Mouse (Mus musculus) small intestine, adult 2 months (tissue): ENCODE results near the gene Ak1. TPM values are rescaled to one million over a fixed set of nuclear protein-coding genes. Genes with fewer than 3 reads are reported as not detected.

ENCODE experiments used
- H3K27ac ChIP-seq: fragments of 200-500 bp; 2 replicates; pipeline ENCODE4 v1.5.1; 2012; ENCODE audit warnings: low read depth, low read length, control low read depth, inconsistent platforms; ENCODE audit not compliant: insufficient read depth
- H3K27me3 ChIP-seq: fragments of 200-500 bp; 2 replicates; pipeline ENCODE4 v1.6.1; 2012; ENCODE audit warnings: mild to moderate bottlenecking, moderate library complexity, low read length, inconsistent platforms; ENCODE audit not compliant: control insufficient read depth, insufficient read depth
- H3K36me3 ChIP-seq: fragments of 200-500 bp; 2 replicates; pipeline ENCODE4 v1.6.1; 2012; ENCODE audit warnings: mild to moderate bottlenecking, low read length, control low read depth, inconsistent platforms; ENCODE audit not compliant: control insufficient read depth, insufficient read depth
- H3K4me1 ChIP-seq: fragments of 200-500 bp; 2 replicates; pipeline ENCODE4 v1.6.1; 2012; ENCODE audit warnings: low read length, inconsistent platforms, mixed read lengths; ENCODE audit not compliant: control insufficient read depth, insufficient read depth, insufficient read length
- H3K4me3 ChIP-seq: fragments of 200-500 bp; 2 replicates; pipeline ENCODE4 v1.5.1; 2012; ENCODE audit warnings: low read depth, mild to moderate bottlenecking, control low read depth, inconsistent platforms, low read length, moderate library complexity
- CTCF ChIP-seq: fragments of 200-500 bp; IDR thresholded peaks from 2 replicates; pipeline ENCODE4 v1.5.1; 2012; ENCODE audit warnings: low read depth, mild to moderate bottlenecking, control low read depth, inconsistent platforms, low read length, moderate library complexity, mixed read lengths; ENCODE audit not compliant: insufficient replicate concordance, insufficient read length; ENCODE audit errors: extremely low read depth
- POLR2A ChIP-seq: fragments of 200-500 bp; IDR thresholded peaks from 2 replicates; pipeline ENCODE4 v1.6.1; 2012; ENCODE audit warnings: low read depth, mild to moderate bottlenecking, control low read depth, inconsistent platforms, low read length, moderate library complexity
- WGBS: fragments of 180-500 bp; shearing (Covaris S2); methylation state at CpG from one replicate; pipeline ENCODE4 v1.1.7; 2018; 5-methylcytosine and 5-hydroxymethylcytosine counted together
- polyA plus RNA-seq: library from polyadenylated mRNA; depleted of rRNA; stranded (reverse); fragments of >200 nt; gene quantifications from 2 replicates; pipeline ENCODE4 v1.2.3, GENCODE M21; 2012

Gene Ak1
- polyA plus RNA-seq, 1 experiment, result 3.4 TPM

GRCm38 (mm10) chr2:32655826-32656225 lies 34.3 kb downstream of the Ak1 start:
- Histone ChIP-seq H3K27me3 (no peaks in the 10 kb centered on the region), H3K4me1 (no peaks in the 10 kb centered on the region), H3K27ac (peak overlapping the region; percentile 64), H3K4me3 (no peak overlapping the region), H3K36me3 (no peaks in the 10 kb centered on the region)
- TF ChIP-seq CTCF (no peak), POLR2A (no peak)
- 66% methylated on average over 12 of the region's 12 CpGs for WGBS

GRCm38 (mm10) chr2:32658873-32659272 lies 37.3 kb downstream of the Ak1 start:
- 84% methylated on average over 2 of the region's 2 CpGs for WGBS
- Histone ChIP-seq H3K4me3 (no peak overlapping the region), H3K27me3 (no peaks in the 10 kb centered on the region), H3K36me3 (no peaks in the 10 kb centered on the region), H3K27ac (no peak overlapping the region), H3K4me1 (no peaks in the 10 kb centered on the region)
- TF ChIP-seq POLR2A (no peak), CTCF (no peak)

- TF ChIP-seq POLR2A (no peak), CTCF (no peak)
- 44% methylated on average over 7 of the region's 7 CpGs for WGBS
- Histone ChIP-seq H3K27ac (peak overlapping the region; percentile 18; the same call in 1 of the 2 replicates), H3K36me3 (no peaks in the 10 kb centered on the region), H3K27me3 (no peaks in the 10 kb centered on the region), H3K4me3 (no peak overlapping the region), H3K4me1 (no peaks in the 10 kb centered on the region)
Observed at GRCm38 (mm10) chr2:32661509-32662107, 40.0 kb downstream of the Ak1 start.

- no peaks in the 10 kb centered on the region for H3K36me3 ChIP-seq
- 0 out of 2 replicates have a peak overlapping the region, but pooled peaks have one; percentile 18 for H3K27ac ChIP-seq
- H3K4me3 ChIP-seq, result no peak overlapping the region
- no peaks in the 10 kb centered on the region for H3K27me3 ChIP-seq
- no peaks in the 10 kb centered on the region for H3K4me1 ChIP-seq
- whole genome bisulfite sequencing, result 62% methylated on average over 5 of the region's 5 CpGs
- no peak for TF ChIP-seq CTCF
- no peak for TF ChIP-seq POLR2A
Observed at GRCm38 (mm10) chr2:32662291-32662690, 40.7 kb downstream of the Ak1 start.

- no peak overlapping the region for H3K4me3 ChIP-seq
- no peak overlapping the region for H3K27ac ChIP-seq
- H3K36me3 ChIP-seq, result no peaks in the 10 kb centered on the region
- H3K4me1 ChIP-seq, result no peaks in the 10 kb centered on the region
- H3K27me3 ChIP-seq, result no peaks in the 10 kb centered on the region
- TF ChIP-seq POLR2A (no peak), CTCF (no peak)
- WGBS, result 85% methylated on average over 8 of the region's 8 CpGs
Observed at GRCm38 (mm10) chr2:32665345-32665744, 43.8 kb downstream of the Ak1 start.

GRCm38 (mm10) chr2:32665853-32666252 lies 44.3 kb downstream of the Ak1 start:
- no peak overlapping the region for H3K27ac ChIP-seq
- no peaks in the 10 kb centered on the region for H3K27me3 ChIP-seq
- no peaks in the 10 kb centered on the region for H3K36me3 ChIP-seq
- WGBS, result 59% methylated on average over 6 of the region's 6 CpGs
- H3K4me1 ChIP-seq, result no peaks in the 10 kb centered on the region
- H3K4me3 ChIP-seq, result no peak overlapping the region
- TF ChIP-seq POLR2A (no peak), CTCF (no peak)

- WGBS, result 60% methylated on average over 11 of the region's 11 CpGs
- H3K36me3 ChIP-seq, result no peaks in the 10 kb centered on the region
- H3K27me3 ChIP-seq, result no peaks in the 10 kb centered on the region
- no peak overlapping the region for H3K4me3 ChIP-seq
- TF ChIP-seq CTCF, result no peak
- TF ChIP-seq POLR2A, result no peak
- H3K4me1 ChIP-seq, result peaks cover 3% of the 10 kb centered on the region; the same call in 1 of the 2 replicates
- no peak overlapping the region for H3K27ac ChIP-seq
Observed at GRCm38 (mm10) chr2:32667775-32668174, 46.2 kb downstream of the Ak1 start.

GRCm38 (mm10) chr2:32668176-32668575 lies 46.6 kb downstream of the Ak1 start:
- no peak overlapping the region for H3K27ac ChIP-seq
- 90% methylated on average over 7 of the region's 7 CpGs for WGBS
- no peaks in the 10 kb centered on the region for H3K36me3 ChIP-seq
- peaks cover 7% of the 10 kb centered on the region for H3K4me1 ChIP-seq
- H3K4me3 ChIP-seq, result no peak overlapping the region
- H3K27me3 ChIP-seq, result no peaks in the 10 kb centered on the region
- TF ChIP-seq CTCF (no peak), POLR2A (no peak)
